Mouse (Mus musculus): Measurements from ENCODE around the gene Gm8871. TPM values are rescaled to one million over a fixed set of nuclear protein-coding genes. Genes with fewer than 3 reads are reported as not detected.
"Not testable (repeated sequence)": the region's sequence is repeated elsewhere in the genome, so short reads cannot be mapped to it uniquely, and the experiment has no call there.

Gm8871 gene
- polyA plus RNA-seq (2011; ENCODE audit: insufficient read depth, insufficient read length, low replicate concordance, missing spikeins): not detected in 2 replicates

DNA sequence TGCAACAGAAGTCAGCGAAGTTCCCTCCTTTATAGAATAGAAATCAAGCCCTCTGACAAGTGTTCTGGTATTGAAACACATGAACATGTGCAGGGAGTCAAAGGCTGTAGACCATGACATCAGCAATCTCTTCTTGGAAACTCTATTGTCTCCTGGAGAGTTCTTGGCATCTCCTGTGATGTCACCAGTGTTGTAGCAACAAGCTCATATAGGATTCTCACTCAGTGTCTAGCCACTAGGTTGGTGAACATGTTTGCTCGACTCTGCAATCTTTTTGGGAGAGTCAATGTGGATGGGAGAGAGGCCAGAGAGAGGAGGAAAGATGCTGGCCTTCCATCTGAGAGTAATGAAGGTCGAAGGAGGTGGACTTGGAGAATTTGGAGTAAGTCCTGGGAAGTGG lies at the start of gene Gm8871, which contains the start of gene Gm8857:
Gene Gm8871, plus strand, starts transcription at position 301 of the 400 bp plus-strand sequence.
Gene Gm8857, plus strand, starts transcription at position 303 of the 400 bp plus-strand sequence.
- H3K27ac ChIP-seq (ENCODE audit: control insufficient read depth, insufficient read depth, low read depth, low read length, poor library complexity); H3K4me1 ChIP-seq (ENCODE audit: control insufficient read depth, insufficient read depth, low read length); H3K4me3 ChIP-seq (replicated peaks; ENCODE audit: control insufficient read depth, low read depth, low read length): not testable (repeated sequence)
- 50% methylated on average over 3 of the region's 3 CpGs for WGBS

DNA sequence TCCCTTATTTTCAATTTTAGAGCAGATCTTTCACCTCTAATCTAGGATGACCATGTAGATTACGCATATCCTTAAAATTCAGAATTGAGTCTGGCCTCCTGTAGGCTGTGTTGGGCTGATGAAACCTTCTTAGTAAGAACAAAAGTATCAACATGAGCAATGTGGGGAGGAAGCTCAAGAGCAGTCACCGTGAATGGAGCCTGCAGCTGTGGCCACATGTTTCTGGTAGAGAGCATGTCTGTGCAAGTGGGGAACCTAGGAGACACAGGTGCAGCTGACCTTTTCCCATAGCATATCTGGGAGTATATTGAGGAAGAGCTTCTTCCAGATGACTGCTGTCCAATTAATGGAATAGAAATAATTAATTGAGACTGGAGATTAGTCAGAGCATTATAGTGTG lies 5.9 kb downstream of the Gm8871 start:
- 52% methylated on average over 2 of the region's 2 CpGs for WGBS
- H3K4me3 ChIP-seq (replicated peaks; ENCODE audit: control insufficient read depth, low read depth, low read length); H3K4me1 ChIP-seq (ENCODE audit: control insufficient read depth, insufficient read depth, low read length); H3K27ac ChIP-seq (ENCODE audit: control insufficient read depth, insufficient read depth, low read depth, low read length, poor library complexity): not testable (repeated sequence)

DNA sequence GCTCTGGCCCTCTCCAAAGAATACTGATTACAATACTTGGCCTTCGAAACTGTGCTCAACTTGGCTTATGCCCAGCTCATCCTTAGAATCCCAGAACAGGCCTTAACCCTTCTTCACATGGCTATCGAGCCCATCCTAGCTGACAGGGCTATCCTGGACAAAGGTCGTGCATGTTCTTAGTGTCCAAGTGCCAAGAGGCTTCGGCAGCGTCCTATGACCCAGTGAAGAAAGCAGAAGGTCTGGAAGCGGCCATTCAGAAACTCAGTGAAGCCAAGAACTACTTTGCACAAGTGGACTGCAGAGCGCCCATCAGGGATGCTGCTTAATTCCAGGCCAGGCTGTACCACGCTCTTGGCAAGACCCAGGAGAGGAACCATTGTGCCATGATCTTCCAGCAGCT lies 10.5 kb downstream of the Gm8871 start:
- not testable (repeated sequence) for H3K4me1 ChIP-seq (ENCODE audit: control insufficient read depth, insufficient read depth, low read length); H3K4me3 ChIP-seq (replicated peaks; ENCODE audit: control insufficient read depth, low read depth, low read length); H3K27ac ChIP-seq (ENCODE audit: control insufficient read depth, insufficient read depth, low read depth, low read length, poor library complexity)
- WGBS: 80% methylated on average over 6 of the region's 8 CpGs

Other genes starting within 250 kb of the Gm8871 start
- gene Gm8857, start within 50 bp of the Gm8871 start, polyA plus RNA-seq (2011; ENCODE audit: insufficient read depth, insufficient read length, low replicate concordance, missing spikeins): not detected in 2 replicates
- gene Gm8879, start 179.8 kb downstream of the Gm8871 start, polyA plus RNA-seq (2011; ENCODE audit: insufficient read depth, insufficient read length, low replicate concordance, missing spikeins): not detected in 2 replicates
- gene Gm5861, start 235.3 kb downstream of the Gm8871 start, polyA plus RNA-seq (2011; ENCODE audit: insufficient read depth, insufficient read length, low replicate concordance, missing spikeins): not detected in 2 replicates